Mouse (Mus musculus) kidney, adult 11 months (tissue): ENCODE measurements around the gene Rad9a.

Experiments used
- DNase-seq: peaks from one replicate; pipeline ENCODE4 v3.0.0; 2022

Rad9a gene

GRCm38 (mm10) chr19:4162646-4163542 is 38.6 kb downstream of the Rad9a start, which contains the start of gene Rps6kb2:
Rps6kb2 (minus strand) TSS chr19:4163354.
- peak; percentile 98 for DNase-seq

- no peak for DNase-seq
Observed at GRCm38 (mm10) chr19:4159049-4159448, 42.4 kb downstream of the Rad9a start.

GRCm38 (mm10) chr19:4156771-4157170 is 44.7 kb downstream of the Rad9a start:
- DNase-seq = no peak

GRCm38 (mm10) chr19:4156073-4156579 is 45.3 kb downstream of the Rad9a start:
- no peak for DNase-seq

GRCm38 (mm10) chr19:4155223-4156072 is 46.0 kb downstream of the Rad9a start:
- no peak for DNase-seq

GRCm38 (mm10) chr19:4154437-4155222 is 46.8 kb downstream of the Rad9a start:
- no peak for DNase-seq

GRCm38 (mm10) chr19:4153232-4153654 is 48.2 kb downstream of the Rad9a start, which contains the start of gene Ptprcap:
Ptprcap (plus strand) TSS chr19:4153604.
- DNase-seq = no peak

- DNase-seq = no peak
Observed at GRCm38 (mm10) chr19:4152445-4153231, 48.8 kb downstream of the Rad9a start.

GRCm38 (mm10) chr19:4151898-4152297 is 49.6 kb downstream of the Rad9a start:
- DNase-seq = no peak

- DNase-seq = no peak
Observed at GRCm38 (mm10) chr19:4151488-4151860, 50.0 kb downstream of the Rad9a start.

GRCm38 (mm10) chr19:4150567-4151487 is 50.6 kb downstream of the Rad9a start:
- DNase-seq = no peak

GRCm38 (mm10) chr19:4149764-4150461 is 51.5 kb downstream of the Rad9a start:
- no peak for DNase-seq

GRCm38 (mm10) chr19:4149283-4149682 is 52.2 kb downstream of the Rad9a start:
- DNase-seq = no peak

GRCm38 (mm10) chr19:4148819-4149218 is 52.6 kb downstream of the Rad9a start:
- no peak for DNase-seq

GRCm38 (mm10) chr19:4148491-4148806 is 53.0 kb downstream of the Rad9a start, which contains the start of gene Coro1b:
Coro1b (plus strand) TSS chr19:4148619.
- peak; percentile 96 for DNase-seq

- DNase-seq = peak; percentile 12
Observed at GRCm38 (mm10) chr19:4147782-4148490, 53.5 kb downstream of the Rad9a start.

- no peak for DNase-seq
Observed at GRCm38 (mm10) chr19:4147022-4147405, 54.4 kb downstream of the Rad9a start.

GRCm38 (mm10) chr19:4146366-4147021 is 55.0 kb downstream of the Rad9a start:
- DNase-seq = no peak

GRCm38 (mm10) chr19:4145936-4146335 is 55.5 kb downstream of the Rad9a start:
- no peak for DNase-seq
